ENCODE assay signal across 13 mouse cellular contexts in genomic region chr7:144489067-144489774, GRCm38 (mm10). TPM values are rescaled to one million over a fixed set of nuclear protein-coding genes. Genes with fewer than 3 reads are reported as not detected.
DNase-seq lines count a peak whose midpoint lies in the region; ATAC-seq and TF ChIP-seq lines count a peak whose summit lies in the region.
"Had no signal": no experiment of that assay in that cellular context is flagged by ENCODE, and none has a peak within 500 bp of the region (broad histone marks: within the 10 kb centered on the region; RNA-seq: fewer than 3 reads in every experiment).

No protein-coding gene starts in this region.

- peak overlapping the region; percentile 39 for H3K27ac ChIP-seq in MEL (ENCODE audit: control insufficient read depth, low read depth, low read length)
- peak overlapping the region; percentile 84 for H3K27ac ChIP-seq in heart, embryonic 15.5 days
- H3K27ac ChIP-seq in liver, embryonic 16.5 days (ENCODE audit: low read length) = peak overlapping the region; percentile 42; the same call in 1 of the 2 replicates
- H3K27ac ChIP-seq: hindbrain, embryonic 13.5 days; macrophage; neural tube, embryonic 12.5 days had no signal

- TF ChIP-seq CTCF in MEL (IDR thresholded peaks at IDR 0.05 in 2 of 3, conservative IDR thresholded peaks at IDR 0.05 in 1 of 3; ENCODE audit: control insufficient read depth in 1 of 3, insufficient read depth in 1 of 3, low read depth in 2 of 3, low read length in 3 of 3, poor library complexity in 1 of 3, severe bottlenecking in 1 of 3) = no peak

- peaks cover 17 to 30% of the 10 kb centered on the region in 2 experiments for H3K4me1 ChIP-seq in MEL (ENCODE audit: control insufficient read depth in 1 of 2, insufficient read depth in 2 of 2, low read length in 2 of 2)
- H3K4me1 ChIP-seq in heart, embryonic 15.5 days (replicated peaks) = peaks cover 49% of the 10 kb centered on the region
- peaks cover 32% of the 10 kb centered on the region for H3K4me1 ChIP-seq in liver, embryonic 16.5 days (ENCODE audit: control insufficient read depth, low read depth, low read length)
- H3K4me1 ChIP-seq: hindbrain, embryonic 13.5 days; neural tube, embryonic 12.5 days had no signal

- no peak overlapping the region for H3K9ac ChIP-seq in MEL (ENCODE audit: control insufficient read depth, low read depth, low read length, poor library complexity, severe bottlenecking)
- H3K9ac ChIP-seq in heart, embryonic 15.5 days = no peak overlapping the region
- no peak overlapping the region for H3K9ac ChIP-seq in liver, embryonic 16.5 days (ENCODE audit: low read depth, low read length)
- H3K9ac ChIP-seq: hindbrain, embryonic 13.5 days; neural tube, embryonic 12.5 days had no signal

- 15% methylated on average over 6 of the region's 6 CpGs for WGBS in heart, embryonic 15.5 days
- WGBS in liver, embryonic 16.5 days (ENCODE audit: insufficient replicate concordance) = 23% methylated on average over 6 of the region's 6 CpGs

- H3K79me2 ChIP-seq in MEL (ENCODE audit: control insufficient read depth, insufficient read depth, low read length, poor library complexity) = no peaks in the 10 kb centered on the region

- peaks cover 13 to 27% of the 10 kb centered on the region in 2 experiments for H3K36me3 ChIP-seq in MEL (ENCODE audit: control insufficient read depth in 1 of 2, insufficient read depth in 2 of 2, low read length in 2 of 2)
- peaks cover 19% of the 10 kb centered on the region; the same call in 1 of the 2 replicates for H3K36me3 ChIP-seq in heart, embryonic 15.5 days
- H3K36me3 ChIP-seq in liver, embryonic 16.5 days (ENCODE audit: control insufficient read depth, insufficient read depth) = peaks cover 13% of the 10 kb centered on the region

- peak; percentile 37 to 40; a peak in 3 of 4 replicates for TF ChIP-seq EP300 in MEL (IDR thresholded peaks at IDR 0.05; ENCODE audit: low read depth in 1 of 2, low read length in 2 of 2)

- no peak for TF ChIP-seq POLR2A in MEL (IDR thresholded peaks at IDR 0.05; ENCODE audit: control insufficient read depth in 1 of 2, insufficient read depth in 1 of 2, low read depth in 1 of 2, low read length in 2 of 2, poor library complexity in 1 of 2)

- H3K9me3 ChIP-seq in MEL (replicated peaks; ENCODE audit: insufficient read depth, low read length) = no peaks in the 10 kb centered on the region
- H3K9me3 ChIP-seq in heart, embryonic 15.5 days (replicated peaks) = no peaks in the 10 kb centered on the region
- H3K9me3 ChIP-seq in liver, embryonic 16.5 days (replicated peaks; ENCODE audit: control insufficient read depth, low read length) = no peaks in the 10 kb centered on the region
- H3K9me3 ChIP-seq: G1E; hindbrain, embryonic 13.5 days; neural tube, embryonic 12.5 days had no signal

- H3K4me3 ChIP-seq in MEL (ENCODE audit: control insufficient read depth in 1 of 2, insufficient read depth in 1 of 2, low read depth in 2 of 2, low read length in 2 of 2) = no peak overlapping the region
- H3K4me3 ChIP-seq in heart, embryonic 15.5 days = no peak overlapping the region
- no peak overlapping the region for H3K4me3 ChIP-seq in liver, embryonic 16.5 days (ENCODE audit: low read depth, low read length)
- H3K4me3 ChIP-seq: hindbrain, embryonic 13.5 days; neural tube, embryonic 12.5 days had no signal

- no peak for TF ChIP-seq RAD21 in MEL (IDR thresholded peaks at IDR 0.05; ENCODE audit: low read depth, low read length)

- H3K4me2 ChIP-seq in heart, embryonic 15.5 days = peak overlapping the region; percentile 14
- H3K4me2 ChIP-seq in liver, embryonic 16.5 days (ENCODE audit: low read depth, low read length) = no peak overlapping the region
- H3K4me2 ChIP-seq: hindbrain, embryonic 13.5 days; neural tube, embryonic 12.5 days had no signal

- no peaks in the 10 kb centered on the region for H3K27me3 ChIP-seq in MEL (ENCODE audit: control insufficient read depth in 1 of 2, insufficient read depth in 2 of 2, low read length in 2 of 2)
- no peaks in the 10 kb centered on the region for H3K27me3 ChIP-seq in heart, embryonic 15.5 days
- no peaks in the 10 kb centered on the region for H3K27me3 ChIP-seq in liver, embryonic 16.5 days (ENCODE audit: control insufficient read depth, insufficient read depth, low read depth, low read length)
- H3K27me3 ChIP-seq: hindbrain, embryonic 13.5 days; neural tube, embryonic 12.5 days had no signal

- DNase-seq in 416B (ENCODE audit: low read depth) (peak; percentile 98), MEL (ENCODE audit: low read depth, low spot score) (peak; percentile 43)
- DNase-seq in left cerebral cortex, adult 8-10 months (ENCODE audit: low spot score in 2 of 2) = no peak
- DNase-seq in cerebellum, adult 8-10 months = no peak
- no peak for DNase-seq in layer of hippocampus, postnatal 25 days (ENCODE audit: extremely low spot score in 1 of 2, low spot score in 1 of 2)

- peak; percentile 87 for ATAC-seq in heart, embryonic 15.5 days (replicated peaks; ENCODE audit: insufficient number of reproducible peaks, insufficient read depth, low FRiP score, low read depth)
- ATAC-seq in liver, embryonic 16.5 days (ENCODE audit: low read depth) = peak; percentile 33; the same call in 1 of the 2 replicates
- no peak for ATAC-seq in cerebellum, adult (ENCODE audit: insufficient number of reproducible peaks, low FRiP score, low TSS enrichment)
- ATAC-seq: forebrain, embryonic 16.5 days had no signal

TF ChIP-seq in MEL, 35 proteins besides CTCF, POLR2A, EP300 and RAD21:
- peak; percentile 57 for TF ChIP-seq GATA1 (IDR thresholded peaks at IDR 0.05; ENCODE audit: low read depth, low read length)
- peak; percentile 21; the same call in 1 of the 2 replicates for TF ChIP-seq SIN3A (IDR thresholded peaks at IDR 0.05; ENCODE audit: low read length)
- TF ChIP-seq TCF12 (IDR thresholded peaks at IDR 0.05; ENCODE audit: low read depth, low read length) = peak; percentile 49
- no peak for TF ChIP-seq MEF2A (IDR thresholded peaks at IDR 0.05; ENCODE audit: extremely low read depth, insufficient replicate concordance, low read depth, low read length, poor library complexity, severe bottlenecking)
- TF ChIP-seq ETS1 (IDR thresholded peaks at IDR 0.05; ENCODE audit: low read depth, low read length) = no peak
- peak; percentile 18; the same call in 1 of the 2 replicates for TF ChIP-seq RCOR1 (IDR thresholded peaks at IDR 0.05; ENCODE audit: low read depth, low read length)
TF ChIP-seq in MEL: peak in this region for 4.

RNA-seq across cellular contexts. Expression of gene Cttn, which starts 18.4 kb away (rescaled TPM):
- 35.5 and 38.4 TPM in 2 replicates for total RNA-seq in MEL (2012; rRNA removed)
- 10 to 100 TPM in 1 of 2 experiments, not detected in 1; 95.0 TPM for polyA plus RNA-seq in MEL (2012; ENCODE audit: insufficient read depth in 1 of 2, insufficient read length in 2 of 2, low read depth in 1 of 2, low replicate concordance in 2 of 2, missing spikeins in 1 of 2)
- 109 and 134 TPM in 2 replicates for polyA plus RNA-seq in heart, embryonic 15.5 days (2015; fragmentation: Nextera tagmentation; extraction: Ambion mirVana)
- polyA plus RNA-seq in liver, embryonic 16.5 days (2015; fragmentation: Nextera tagmentation; extraction: Ambion mirVana) = 33.7 and 34.1 TPM in 2 replicates
- total RNA-seq in left cerebral cortex, adult 8-10 months (2022) = 10 to 100 TPM; 90.4 to 99.4 (median 94.2) TPM
- total RNA-seq in layer of hippocampus, postnatal 25 days (2021) = 100 to 1,000 TPM; 173 to 198 TPM

Comparison
In these comparisons a context has a peak if more than half of its experiments do, and no peak if none do; other contexts are left out.
1. DNase-seq: peak in 416B (single experiment) and MEL (single experiment); none in left cerebral cortex, adult 8-10 months (0 of 2), cerebellum, adult 8-10 months (single experiment) and layer of hippocampus, postnatal 25 days (0 of 2).
2. Peak in every context shown above with its lines, with median percentiles within 50 percentile points of each other: H3K27ac ChIP-seq.